Mouse (Mus musculus) urinary bladder, postnatal 36 days (tissue): ENCODE results near the gene Stard5.

Experiments
- DNase-seq, 2 experiments: peaks; one replicate each; pipeline ENCODE4 v3.0.0; 2022; ENCODE audit warnings: low spot score in 2 of 2, mixed read lengths in 1 of 2

Stard5 gene

DNA sequence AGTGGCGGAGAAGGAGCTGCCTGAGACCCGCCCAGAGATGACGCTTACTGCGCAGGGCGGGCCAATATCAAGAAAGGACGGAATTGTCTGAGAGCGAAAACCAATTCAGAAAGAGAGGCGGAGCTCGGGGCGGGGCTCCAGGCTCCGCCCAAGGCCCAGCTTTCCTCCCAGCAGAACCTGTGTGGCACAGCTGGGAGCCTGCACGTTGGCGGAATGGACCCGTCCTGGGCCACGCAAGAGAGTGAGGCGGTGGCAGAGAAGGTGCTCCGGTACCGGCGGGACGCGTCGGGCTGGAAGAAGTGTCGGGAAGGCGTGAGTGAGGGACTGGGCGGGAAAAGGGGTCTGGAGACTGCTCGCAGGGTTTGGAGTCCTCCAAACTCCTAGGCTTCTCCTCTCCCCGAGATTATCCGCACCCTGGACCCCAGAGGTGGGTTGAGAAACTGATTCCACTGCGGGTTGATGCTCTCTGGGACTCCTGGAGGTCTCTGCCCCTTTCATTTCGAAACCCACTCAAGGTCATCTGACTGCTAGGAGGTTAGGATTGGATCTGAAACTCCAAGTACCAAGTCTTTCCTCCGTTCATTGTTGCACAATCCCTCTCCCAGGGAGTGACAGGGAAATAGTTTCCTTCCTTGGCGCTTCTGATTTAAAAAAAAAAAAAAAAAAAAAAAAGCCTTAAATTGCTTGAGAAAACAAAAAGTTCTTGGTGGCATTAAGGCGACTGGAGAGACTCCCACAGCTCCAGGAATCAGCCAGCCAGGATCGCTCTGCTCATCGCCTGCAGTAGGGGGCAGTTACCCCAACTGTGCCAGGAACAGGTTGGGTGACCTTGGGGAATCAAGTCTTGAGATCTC, at the start of gene Stard5:
TSS of gene Stard5 (plus strand) at position 132 of the 854 bp plus-strand sequence.
- peak; percentile 93 to 95 for DNase-seq

GRCm38 (mm10) chr7:83584639-83585471, 46.9 kb upstream of the Stard5 start, which contains the start of gene Tmc3:
Tmc3 (plus strand) TSS chr7:83584927.
- peak in 1 of 2 experiments; percentile 60 for DNase-seq

DNA sequence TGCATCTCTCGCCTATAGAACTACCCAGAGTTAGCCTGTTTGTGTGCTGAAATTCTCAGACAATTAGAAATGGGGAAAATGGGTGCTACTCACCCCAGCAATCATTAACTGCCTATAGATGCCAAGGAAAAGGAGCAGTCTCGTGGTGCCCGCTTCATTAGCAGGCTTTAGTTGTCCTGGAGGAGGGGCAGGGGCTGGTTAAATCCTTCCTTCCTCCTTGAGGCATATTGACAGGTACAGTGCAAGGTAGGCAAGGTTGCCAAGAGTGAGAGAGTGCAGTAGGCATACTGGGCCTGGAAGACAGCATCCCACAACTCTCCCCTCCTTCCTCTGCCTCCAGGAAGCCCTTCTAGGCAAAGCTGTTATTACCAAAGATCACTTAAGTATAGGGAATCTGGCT, 37.7 kb upstream of the Stard5 start:
- DNase-seq: no peak

DNA sequence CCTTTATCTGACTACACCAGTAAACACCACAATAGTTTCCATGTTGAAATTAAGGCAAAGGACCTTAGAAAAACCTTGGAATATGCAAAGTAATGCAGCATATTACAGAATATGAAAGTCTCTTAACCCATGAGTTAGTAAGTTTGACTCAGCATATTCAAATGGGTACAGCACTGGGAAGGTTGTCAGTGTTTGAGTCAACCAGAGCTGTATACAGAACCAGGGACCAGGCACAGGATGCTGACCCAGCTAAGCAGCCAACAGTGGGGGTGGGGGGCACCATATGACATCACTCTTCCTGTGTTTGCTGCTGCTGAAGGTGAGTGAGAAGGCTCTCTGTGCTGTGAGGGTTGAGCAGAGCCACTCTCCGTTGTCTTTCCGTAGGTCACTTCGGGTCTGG, 34.7 kb upstream of the Stard5 start:
- DNase-seq: no peak

DNA sequence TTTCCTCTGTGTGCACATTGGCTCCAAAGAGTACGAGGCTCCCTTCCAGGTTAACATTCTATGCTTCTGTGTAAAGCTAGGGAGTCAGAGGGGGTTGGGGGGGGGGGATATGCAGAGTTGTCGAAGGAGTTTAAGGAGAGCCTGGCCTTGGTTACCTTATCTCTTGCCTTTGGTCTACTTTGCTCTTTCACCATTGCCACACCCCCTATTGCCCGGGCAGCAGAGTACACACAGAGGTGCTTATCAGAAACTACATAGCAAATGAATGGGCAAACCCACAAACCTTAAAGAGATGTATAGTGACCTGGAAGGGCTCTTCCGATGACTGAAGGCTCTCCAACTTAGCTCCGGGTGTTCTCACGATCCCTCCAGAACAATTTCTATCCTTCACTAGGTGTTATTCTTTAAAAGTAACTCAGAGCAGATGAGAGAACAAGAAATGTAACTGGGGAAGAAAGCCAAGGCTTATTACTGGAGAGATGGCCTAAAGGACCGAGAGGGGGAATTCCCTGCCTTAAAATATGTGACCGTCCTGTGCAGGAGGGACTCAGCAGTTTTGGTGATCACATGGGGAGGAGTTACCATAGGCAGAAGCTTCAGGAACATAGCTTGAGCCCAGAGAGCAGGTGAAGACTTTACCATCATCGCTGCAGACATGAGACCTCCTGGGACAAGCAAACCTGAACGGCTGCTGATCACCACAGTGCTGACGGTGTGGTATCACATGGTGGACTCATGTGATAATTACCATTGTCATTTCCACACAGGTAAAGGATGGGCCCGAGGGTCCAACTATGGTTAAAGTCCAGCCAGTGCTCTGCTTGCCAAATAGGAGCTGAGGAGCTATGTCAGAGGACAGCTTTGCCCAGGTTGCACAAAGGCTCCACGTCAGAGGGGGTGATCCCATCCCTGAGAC, 32.5 kb upstream of the Stard5 start:
- DNase-seq: peak in 1 of 2 experiments; percentile 32

- peak in 1 of 2 experiments; percentile 32 for DNase-seq
Measured at GRCm38 (mm10) chr7:83599913-83600286, 31.9 kb upstream of the Stard5 start.

DNA sequence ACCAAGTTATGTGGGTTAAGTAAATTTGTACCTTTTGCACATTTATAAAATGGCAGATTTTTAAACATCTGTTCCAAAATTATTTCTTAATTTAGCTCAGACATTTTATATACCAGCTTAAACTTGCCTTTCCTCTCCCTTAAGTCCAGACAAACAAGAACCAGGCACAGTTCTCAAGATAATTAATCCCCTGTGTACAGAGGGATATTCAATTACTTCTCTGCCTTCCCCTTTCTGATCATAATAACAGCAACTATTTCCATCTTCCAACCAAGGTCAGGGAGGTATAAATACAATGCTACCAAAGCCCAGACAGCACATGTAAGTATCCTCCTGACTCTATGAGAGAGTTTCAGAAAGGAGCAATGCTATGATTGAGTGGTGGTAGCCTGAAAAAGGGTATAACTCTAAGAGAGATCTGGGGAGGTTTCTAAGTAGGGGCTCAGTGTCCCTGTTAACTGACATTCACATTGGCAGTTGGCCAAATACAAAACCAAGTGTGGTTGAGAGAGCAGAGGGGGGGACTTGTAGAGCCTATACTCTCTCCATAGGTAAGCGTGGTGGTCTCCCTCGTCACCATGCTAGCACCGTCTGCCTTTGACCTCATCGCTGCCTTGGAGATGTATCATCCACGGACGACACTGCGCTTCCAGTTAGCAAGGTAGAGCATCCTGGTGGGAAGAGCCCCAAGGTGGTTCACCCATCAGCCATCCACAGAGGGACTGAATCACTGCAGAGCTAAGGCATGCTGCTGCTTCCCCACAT, 27.4 kb upstream of the Stard5 start:
- no peak for DNase-seq

- DNase-seq: no peak
Measured at GRCm38 (mm10) chr7:83606796-83607195, 25.0 kb upstream of the Stard5 start.

DNA sequence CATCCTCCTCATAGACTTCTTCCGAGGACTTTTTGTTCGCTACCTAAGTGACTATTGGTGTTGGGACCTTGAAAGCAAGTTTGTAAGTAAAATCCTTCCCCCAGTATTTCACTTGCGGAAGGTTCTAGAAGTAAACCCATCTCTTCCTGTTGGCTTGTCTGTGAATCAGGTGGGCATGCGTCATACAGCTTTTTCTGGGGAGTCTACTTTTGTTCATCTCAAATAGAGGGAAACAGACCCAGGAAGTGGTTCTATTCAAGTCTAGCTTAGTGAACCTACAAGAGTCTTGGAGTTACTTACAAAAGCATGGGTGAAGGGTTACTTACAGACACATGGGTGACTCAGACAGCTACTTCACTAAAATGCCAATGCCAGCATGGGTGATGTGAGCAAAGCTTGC, 21.9 kb upstream of the Stard5 start:
- DNase-seq: no peak

- no peak for DNase-seq
Measured at GRCm38 (mm10) chr7:83611886-83612285, 19.9 kb upstream of the Stard5 start.

GRCm38 (mm10) chr7:83615272-83615671, 16.5 kb upstream of the Stard5 start:
- DNase-seq: no peak

DNA sequence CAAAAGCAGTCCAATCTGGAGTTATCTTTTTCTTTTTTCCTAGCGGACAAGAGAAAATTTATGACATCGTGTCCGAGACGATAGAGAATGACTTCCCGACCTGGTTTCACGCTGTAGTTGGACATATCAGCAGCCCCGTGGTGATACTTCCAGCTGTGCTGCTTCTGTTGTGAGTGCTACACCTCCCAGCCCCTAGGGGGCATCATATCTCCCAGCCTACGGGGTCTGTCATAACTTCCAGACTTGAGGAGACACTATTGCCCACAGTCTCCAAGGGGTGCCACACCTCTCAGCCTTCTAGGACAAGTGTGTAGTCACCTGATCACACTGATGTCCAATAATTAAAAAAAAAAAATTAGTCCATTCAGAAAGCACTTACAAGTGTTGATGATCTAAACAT, 15.9 kb upstream of the Stard5 start:
- no peak for DNase-seq

DNA sequence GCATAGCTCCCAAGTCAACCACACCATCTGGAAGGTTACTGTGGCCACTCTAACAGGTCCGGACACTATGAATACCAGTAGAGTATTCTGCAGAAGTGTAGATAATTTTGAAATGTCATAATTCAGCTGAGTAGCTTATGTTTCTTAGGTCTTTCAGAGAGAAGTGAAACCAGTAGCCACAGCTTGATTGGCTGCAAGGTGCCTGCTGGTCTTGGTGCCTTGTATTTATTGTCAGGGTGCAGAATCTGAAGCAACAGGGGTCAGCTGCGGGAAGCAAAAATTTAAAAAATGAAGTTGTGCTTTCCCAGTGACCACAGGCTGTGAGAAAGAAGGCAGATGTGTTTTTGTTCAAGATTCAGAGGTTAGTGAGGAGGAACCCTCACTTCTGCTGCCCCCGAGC, 15.5 kb upstream of the Stard5 start:
- DNase-seq: no peak

GRCm38 (mm10) chr7:83618709-83619108, 13.1 kb upstream of the Stard5 start:
- DNase-seq: no peak

GRCm38 (mm10) chr7:83622582-83622981, 9.2 kb upstream of the Stard5 start:
- peak in 1 of 2 experiments; percentile 34 for DNase-seq

DNA sequence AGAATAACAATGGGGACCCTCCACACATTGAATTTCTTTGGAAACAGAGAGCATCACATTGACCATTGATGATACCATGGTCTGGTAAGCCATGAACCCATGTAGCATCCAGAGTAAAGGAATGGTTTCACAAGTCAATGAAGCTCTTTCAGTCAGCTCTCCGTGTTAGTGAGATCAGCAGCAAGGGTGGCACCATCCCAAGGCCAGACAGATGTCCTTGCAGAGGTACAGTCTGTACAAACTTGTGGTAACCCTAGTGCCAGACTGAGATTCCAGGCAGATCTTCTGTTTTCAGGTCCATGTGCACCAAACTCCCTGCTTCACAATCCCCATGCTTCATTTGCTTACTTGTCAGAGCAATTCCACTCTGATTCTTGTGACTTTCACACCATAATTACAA, 7.7 kb upstream of the Stard5 start:
- no peak for DNase-seq

- DNase-seq: no peak
Measured at GRCm38 (mm10) chr7:83626557-83627257, 5.1 kb upstream of the Stard5 start.

DNA sequence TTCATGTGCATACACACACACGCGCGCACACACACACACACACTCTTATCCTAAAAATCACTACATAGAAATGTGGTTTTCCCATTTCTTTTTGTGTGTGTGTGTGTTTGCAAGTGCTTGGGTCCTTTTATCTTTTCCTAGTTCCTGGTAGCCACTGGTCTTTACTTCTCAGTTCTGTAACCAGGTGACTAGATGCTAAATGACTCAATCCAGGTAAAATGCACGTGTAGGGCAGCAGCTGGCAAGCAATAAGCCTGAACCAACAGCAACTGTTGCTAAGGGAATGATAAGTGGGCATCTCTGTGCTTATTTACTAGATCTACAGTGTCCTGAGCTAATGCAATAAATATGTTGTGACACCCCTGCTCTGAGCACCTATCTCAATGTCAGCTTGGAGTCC, 4.4 kb upstream of the Stard5 start:
- DNase-seq: no peak

DNA sequence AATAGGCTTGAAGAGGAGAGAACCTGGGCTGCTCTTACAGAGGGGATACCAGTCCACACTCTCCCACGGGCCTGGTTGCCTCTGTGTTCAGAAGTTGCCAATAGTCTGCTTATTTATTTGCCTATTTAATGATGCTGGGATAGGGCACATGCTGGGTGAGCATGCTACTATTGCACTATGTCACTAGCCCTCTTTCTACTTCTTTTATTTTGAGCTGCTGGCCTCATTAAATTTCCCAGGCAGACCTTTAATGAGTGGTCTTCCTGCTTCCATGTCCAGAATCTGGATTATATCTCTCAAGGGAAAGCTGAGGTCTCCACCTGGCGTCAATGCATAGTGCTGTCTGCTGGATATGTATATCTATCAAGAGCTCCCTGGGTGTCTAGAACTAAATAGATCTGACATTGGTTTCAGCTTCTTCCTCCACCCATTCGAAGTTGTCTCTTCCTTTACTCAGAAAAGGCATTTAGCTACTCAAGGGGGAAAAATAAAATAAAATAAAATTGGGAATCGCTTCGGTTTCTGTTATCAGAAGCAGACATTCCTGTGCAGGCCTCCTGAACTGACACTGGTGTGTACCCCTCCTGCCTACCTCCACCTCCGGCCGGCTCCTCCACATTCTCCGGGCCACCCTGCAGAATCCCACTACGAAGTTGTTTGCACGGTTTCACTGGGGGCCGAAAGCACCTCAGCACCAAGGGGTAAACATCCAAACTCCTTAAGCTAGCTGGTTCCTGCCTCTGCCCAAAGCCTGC, 509 bp upstream of the Stard5 start:
- no peak for DNase-seq
